Mouse (Mus musculus) forebrain, embryonic 12.5 days (tissue): ENCODE data around the gene Zmynd10. TPM values are rescaled to one million over a fixed set of nuclear protein-coding genes. Genes with fewer than 3 reads are reported as not detected.

Source experiments
- ATAC-seq: fragments of 200-750 bp; cut with Nextera tagmentation; 2 replicates; pipeline ENCODE4 v1.8.0; 2017; ENCODE audit warnings: moderate TSS enrichment; ENCODE audit not compliant: low FRiP score
- H3K27ac ChIP-seq: fragments of 300-500 bp; sonication (generic); 2 replicates; pipeline ENCODE4 v1.5.1; 2016; ENCODE audit warnings: mild to moderate bottlenecking
- H3K27me3 ChIP-seq: fragments of 300-500 bp; sonication (generic); 2 replicates; pipeline ENCODE4 v1.6.1; 2016; ENCODE audit warnings: mild to moderate bottlenecking
- H3K36me3 ChIP-seq: fragments of 300-500 bp; sonication (generic); replicated peaks from 2 replicates; pipeline ENCODE4 v1.6.1; 2016; ENCODE audit warnings: mild to moderate bottlenecking
- H3K4me1 ChIP-seq: fragments of 300-500 bp; sonication (generic); 2 replicates; pipeline ENCODE4 v1.6.1; 2016
- H3K4me2 ChIP-seq: fragments of 300-500 bp; sonication (generic); 2 replicates; pipeline ENCODE4 v1.6.1; 2016; ENCODE audit warnings: mild to moderate bottlenecking, moderate library complexity
- H3K4me3 ChIP-seq: fragments of 300-500 bp; sonication (generic); replicated peaks from 2 replicates; pipeline ENCODE4 v1.5.1; 2016; ENCODE audit warnings: mild to moderate bottlenecking
- H3K9ac ChIP-seq: fragments of 300-500 bp; sonication (generic); 2 replicates; pipeline ENCODE4 v1.6.1; 2016; ENCODE audit warnings: mild to moderate bottlenecking
- H3K9me3 ChIP-seq: fragments of 300-500 bp; sonication (generic); 2 replicates; pipeline ENCODE4 v1.6.1; 2016
- WGBS: fragments of 180-500 bp; shearing (Covaris S2); methylation state at CpG from one replicate; pipeline ENCODE4 v1.1.7; 2016; 5-methylcytosine and 5-hydroxymethylcytosine counted together
- polyA plus RNA-seq: library from polyadenylated mRNA; unstranded; fragments of >200 nt; fragmentation: Nextera tagmentation; extraction: Ambion mirVana; gene quantifications from 2 replicates; pipeline ENCODE4 v1.2.1, GENCODE M21; 2016

Zmynd10 gene
- polyA plus RNA-seq, 1 experiment from 2014 or later = 2.2 TPM

DNA sequence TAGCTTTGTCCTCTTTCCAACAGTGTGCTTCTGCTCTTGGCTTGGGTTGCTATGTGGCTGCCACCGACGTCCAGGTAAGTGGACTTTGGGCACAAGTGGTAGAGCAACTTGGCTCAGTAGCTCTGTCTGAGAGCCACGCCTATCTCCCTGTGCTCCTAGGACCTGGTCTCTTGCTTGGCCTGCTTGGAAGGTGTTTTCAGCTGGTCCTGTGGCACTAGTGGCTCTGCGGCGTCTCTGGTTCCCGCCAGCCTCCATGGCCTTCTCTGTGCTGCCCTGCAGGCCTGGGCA is 43.6 kb downstream of the Zmynd10 start:
- peaks cover 11% of the 10 kb centered on the region for H3K4me1 ChIP-seq
- H3K27me3 ChIP-seq = no peaks in the 10 kb centered on the region
- H3K9ac ChIP-seq = no peak overlapping the region
- no peak overlapping the region for H3K4me3 ChIP-seq
- peaks cover 46% of the 10 kb centered on the region for H3K36me3 ChIP-seq
- no peaks in the 10 kb centered on the region for H3K9me3 ChIP-seq
- no peak overlapping the region for H3K27ac ChIP-seq
- 96% methylated on average over 6 of the region's 6 CpGs for WGBS
- ATAC-seq = no peak
- H3K4me2 ChIP-seq = no peak overlapping the region

DNA sequence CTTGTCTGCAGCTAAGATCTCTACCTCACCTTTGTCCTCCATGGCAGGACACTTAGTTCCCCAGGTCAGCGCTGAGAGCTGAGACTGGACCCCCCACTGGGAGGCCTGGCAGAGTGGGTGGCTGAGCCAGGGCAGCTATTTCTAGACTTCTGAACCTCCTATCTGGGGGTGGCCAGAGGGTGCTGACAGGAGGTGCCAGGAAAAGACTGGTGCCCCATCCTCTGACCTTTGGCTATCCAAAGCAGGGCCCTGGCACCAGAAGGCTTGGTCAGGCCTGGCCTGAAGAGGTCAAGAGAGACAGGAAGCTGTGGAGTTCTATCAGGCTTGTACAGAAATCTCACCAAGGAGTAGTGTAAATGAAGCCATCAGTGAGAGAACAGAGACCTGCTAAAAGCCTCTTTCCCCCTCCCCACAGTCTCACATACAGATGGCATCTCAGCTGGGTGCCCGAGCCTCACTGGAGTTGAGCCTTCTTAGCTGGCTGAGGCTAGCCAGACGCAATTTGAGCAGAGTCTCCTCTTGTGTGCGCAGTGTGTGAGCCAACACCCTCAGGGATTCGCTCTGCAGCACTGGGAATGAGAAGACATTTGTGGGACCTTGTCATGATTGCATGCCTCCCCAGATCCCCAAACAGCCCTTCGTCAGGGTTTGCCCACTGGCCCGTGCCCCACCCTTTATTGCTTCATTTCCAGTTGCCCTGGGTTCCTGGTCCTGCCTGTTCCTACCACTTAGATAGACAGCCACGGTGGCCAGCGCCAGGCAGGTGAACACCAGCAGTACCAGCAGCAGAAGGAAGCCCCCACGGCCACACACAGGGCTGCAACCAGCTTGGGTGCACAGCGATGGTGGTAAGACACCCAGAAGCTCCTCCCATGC is 46.2 kb downstream of the Zmynd10 start:
- no peak overlapping the region for H3K4me2 ChIP-seq
- 81% methylated on average over 11 of the region's 11 CpGs for WGBS

DNA sequence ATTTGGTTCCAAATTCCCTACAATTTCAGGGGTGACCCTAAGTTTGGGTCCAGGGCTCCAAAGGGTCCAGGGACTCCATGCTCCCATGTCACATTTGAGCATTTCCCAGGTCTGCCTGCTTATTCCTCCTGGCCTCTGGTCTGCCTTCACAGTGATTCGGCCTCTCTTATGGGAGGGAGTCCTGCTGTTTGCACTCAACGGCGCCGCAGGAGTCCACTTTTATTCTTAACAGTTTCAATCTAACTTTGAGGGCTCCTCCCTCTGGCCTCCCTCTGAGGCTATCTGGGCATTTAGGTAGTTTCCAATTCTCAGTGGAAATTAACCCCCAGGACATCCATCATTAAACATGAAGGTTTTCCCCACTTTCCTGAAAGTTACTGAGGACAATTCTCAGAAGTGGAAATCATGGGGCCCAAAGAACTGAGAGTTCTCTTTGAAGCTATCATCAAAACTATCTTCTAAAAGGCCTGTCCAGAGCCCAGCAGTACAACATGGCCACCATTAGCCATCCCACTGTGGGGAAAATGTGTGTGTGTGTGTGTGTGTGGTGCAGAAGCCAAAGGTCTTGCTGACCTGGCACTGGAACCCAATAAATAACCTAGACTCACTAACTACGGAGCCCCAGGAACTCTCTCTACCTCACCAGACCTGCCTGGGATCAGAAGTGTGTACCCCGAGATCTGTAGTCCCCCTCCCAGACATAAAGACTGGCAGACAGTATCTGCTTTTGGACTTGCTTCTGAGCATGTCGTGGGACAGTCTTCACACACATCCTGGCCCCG is 47.4 kb downstream of the Zmynd10 start:
- Histone ChIP-seq H3K9me3 (no peaks in the 10 kb centered on the region), H3K27ac (no peak overlapping the region), H3K9ac (no peak overlapping the region), H3K36me3 (peaks cover 46% of the 10 kb centered on the region), H3K27me3 (0 out of 2 replicates have a peak, but pooled peaks cover 5% of the 10 kb centered on the region), H3K4me3 (no peak overlapping the region), H3K4me2 (no peak overlapping the region), H3K4me1 (no peaks in the 10 kb centered on the region)
- ATAC-seq = no peak
- WGBS = 78% methylated on average over 8 of the region's 8 CpGs

More for the DNA sequence above, 46.2 kb downstream of the Zmynd10 start:
- Histone ChIP-seq H3K9me3 (no peaks in the 10 kb centered on the region), H3K27ac (no peak overlapping the region), H3K27me3 (no peaks in the 10 kb centered on the region), H3K4me1 (peaks cover 7% of the 10 kb centered on the region), H3K4me3 (no peak overlapping the region), H3K9ac (no peak overlapping the region), H3K36me3 (peaks cover 46% of the 10 kb centered on the region)
- ATAC-seq = no peak

DNA sequence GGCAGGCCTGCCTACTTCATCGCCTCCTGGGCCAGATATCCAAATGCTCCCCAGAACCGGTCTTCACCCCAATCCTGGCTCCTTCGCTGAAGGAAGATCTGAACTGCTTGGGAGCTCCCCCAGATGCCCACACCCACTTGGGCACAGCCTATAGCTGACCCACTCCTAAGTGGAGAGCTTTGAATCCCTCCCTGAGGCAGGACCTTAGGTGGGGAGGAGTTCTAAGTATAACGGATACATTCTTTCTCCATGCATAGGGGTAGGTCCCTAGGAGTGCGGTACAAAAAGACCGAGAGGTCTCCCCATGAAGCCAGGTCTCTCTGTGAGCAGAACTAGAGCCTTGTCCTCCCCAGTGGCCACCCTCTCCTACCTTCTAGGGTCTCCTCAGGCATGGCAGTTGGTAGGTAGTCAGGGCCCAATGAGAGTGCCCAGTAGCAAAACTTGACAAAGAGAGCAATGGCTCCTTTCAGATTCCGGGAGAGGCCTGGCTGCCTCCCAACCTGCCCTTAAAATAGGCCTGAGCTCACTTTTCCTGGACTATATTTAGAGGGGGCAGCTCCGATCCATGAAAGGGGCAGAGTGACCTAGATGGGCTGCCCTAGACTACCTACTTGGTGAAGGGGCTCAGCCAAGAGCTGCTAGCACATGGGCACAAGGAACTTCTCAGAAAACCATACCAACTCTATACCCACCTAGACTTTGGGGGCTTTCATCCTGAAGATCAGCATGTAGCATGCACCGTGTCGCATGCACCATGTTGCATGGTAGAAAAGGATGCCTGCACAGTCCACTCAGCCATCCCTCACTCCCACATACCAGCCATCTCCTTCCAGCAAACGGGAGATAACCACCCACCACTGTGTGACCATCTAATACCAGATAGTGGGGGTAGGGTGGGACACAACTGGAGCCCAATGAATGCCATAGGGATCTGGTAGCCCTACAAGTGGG is 49.8 kb downstream of the Zmynd10 start:
- Histone ChIP-seq H3K27me3 (peaks cover 8% of the 10 kb centered on the region; the same call in 1 of the 2 replicates), H3K4me1 (no peaks in the 10 kb centered on the region), H3K9ac (no peak overlapping the region), H3K36me3 (peaks cover 24% of the 10 kb centered on the region), H3K4me2 (no peak overlapping the region), H3K9me3 (no peaks in the 10 kb centered on the region), H3K4me3 (no peak overlapping the region), H3K27ac (no peak overlapping the region)
- 91% methylated on average over 11 of the region's 11 CpGs for WGBS
- ATAC-seq = no peak

DNA sequence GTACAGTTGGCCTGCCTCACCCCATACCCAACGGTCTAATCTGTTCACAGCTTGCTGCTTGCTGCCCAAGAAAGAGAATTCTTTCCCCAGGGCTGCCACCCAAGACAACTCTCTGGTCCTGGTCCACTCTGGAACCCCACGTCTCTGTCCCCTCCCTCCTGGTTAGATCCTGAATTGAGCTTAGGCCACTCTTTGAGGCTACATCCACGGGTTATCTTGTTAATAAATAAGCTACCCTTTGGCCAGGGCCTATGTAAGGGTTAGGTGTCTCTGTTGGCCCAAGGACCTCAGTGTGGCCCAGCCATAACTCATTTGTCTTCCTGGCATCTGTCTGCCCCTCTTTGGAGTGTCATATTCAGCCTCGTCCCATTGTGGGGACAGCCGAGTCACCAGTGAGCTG is 51.3 kb downstream of the Zmynd10 start:
- Histone ChIP-seq H3K4me3 (no peak overlapping the region), H3K9me3 (no peaks in the 10 kb centered on the region), H3K9ac (no peak overlapping the region), H3K4me1 (peaks cover 7% of the 10 kb centered on the region), H3K27ac (no peak overlapping the region), H3K27me3 (peaks cover 8% of the 10 kb centered on the region; the same call in 1 of the 2 replicates), H3K36me3 (peaks cover 9% of the 10 kb centered on the region), H3K4me2 (no peak overlapping the region)
- WGBS = 90% methylated on average over 5 of the region's 5 CpGs
- ATAC-seq = no peak

DNA sequence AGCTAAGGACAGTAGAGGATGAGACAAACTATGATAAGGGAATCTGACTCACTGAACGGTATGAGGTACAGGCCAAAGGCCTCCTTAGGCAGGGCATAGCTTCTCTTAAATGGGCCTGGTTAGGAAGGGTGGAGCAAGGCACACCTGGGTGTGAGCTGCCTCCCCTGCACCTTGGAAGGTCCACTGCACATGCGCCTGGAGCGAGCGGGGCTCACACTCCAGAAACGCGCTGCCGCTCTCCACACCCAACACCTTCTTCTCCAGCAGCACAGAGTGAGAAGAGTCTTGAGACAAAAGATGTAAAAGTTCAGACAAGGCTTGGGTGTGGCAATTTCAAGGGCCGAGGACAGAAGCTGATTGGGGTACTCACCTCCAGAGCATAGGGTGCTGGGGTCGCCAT is 52.3 kb downstream of the Zmynd10 start:
- Histone ChIP-seq H3K36me3 (no peaks in the 10 kb centered on the region), H3K9ac (no peak overlapping the region), H3K4me1 (peaks cover 10% of the 10 kb centered on the region), H3K27ac (no peak overlapping the region), H3K4me3 (no peak overlapping the region), H3K4me2 (no peak overlapping the region), H3K27me3 (peaks cover 8% of the 10 kb centered on the region; the same call in 1 of the 2 replicates), H3K9me3 (no peaks in the 10 kb centered on the region)
- ATAC-seq = no peak
- WGBS = 91% methylated on average over 9 of the region's 9 CpGs

DNA sequence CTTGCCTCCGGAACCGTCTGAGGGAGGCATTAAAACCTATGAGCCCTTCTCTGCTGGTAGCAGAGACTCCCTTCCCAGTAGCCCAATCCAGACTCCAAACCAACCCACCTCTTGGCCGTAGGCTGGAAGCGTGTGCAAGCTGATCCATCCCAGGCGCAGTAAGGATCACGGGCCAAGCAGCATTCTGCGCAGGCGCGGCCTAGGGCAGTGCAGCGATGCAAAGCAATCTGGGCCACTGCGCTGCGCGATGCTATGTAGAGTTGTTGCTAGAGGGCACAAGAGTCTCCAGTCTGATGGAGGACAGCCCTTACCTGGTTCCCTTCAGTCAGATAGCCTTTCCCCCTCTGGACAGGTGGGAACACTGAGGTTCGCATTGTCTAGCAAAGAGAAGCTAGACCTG is 52.7 kb downstream of the Zmynd10 start:
- no peak overlapping the region; the same call in 1 of the 2 replicates for H3K9ac ChIP-seq
- ATAC-seq = no peak
- WGBS = 72% methylated on average over 14 of the region's 14 CpGs

DNA sequence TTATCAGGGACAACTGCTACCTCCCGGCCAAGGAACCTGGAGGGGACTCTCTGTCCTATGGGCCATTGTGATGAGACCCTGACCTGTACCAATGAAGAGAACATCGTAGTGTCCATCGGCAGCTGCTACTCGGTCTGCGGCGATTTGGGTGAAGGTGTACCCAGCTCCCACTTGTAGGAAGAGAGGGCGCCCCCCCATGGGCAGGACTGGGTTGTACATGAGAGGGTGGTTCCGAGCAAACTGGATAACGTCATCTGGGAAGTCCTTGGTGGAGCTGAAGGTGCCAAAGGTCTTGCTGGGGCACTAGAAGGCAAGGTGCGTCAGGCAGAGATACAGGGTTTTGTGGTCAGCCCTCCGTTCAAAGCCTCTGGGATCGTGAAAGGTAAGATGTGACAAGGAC is 53.6 kb downstream of the Zmynd10 start:
- ATAC-seq = no peak
- Histone ChIP-seq H3K36me3 (no peaks in the 10 kb centered on the region), H3K4me1 (peaks cover 21% of the 10 kb centered on the region), H3K4me2 (no peak overlapping the region), H3K27ac (no peak overlapping the region), H3K4me3 (no peak overlapping the region), H3K9me3 (no peaks in the 10 kb centered on the region), H3K27me3 (peaks cover 8% of the 10 kb centered on the region; the same call in 1 of the 2 replicates), H3K9ac (no peak overlapping the region)
- WGBS = 84% methylated on average over 12 of the region's 12 CpGs

More for the DNA sequence above, 52.7 kb downstream of the Zmynd10 start:
- H3K27me3 ChIP-seq = peaks cover 8% of the 10 kb centered on the region; the same call in 1 of the 2 replicates
- no peaks in the 10 kb centered on the region for H3K9me3 ChIP-seq
- H3K4me2 ChIP-seq = no peak overlapping the region
- no peak overlapping the region for H3K27ac ChIP-seq
- no peak overlapping the region for H3K4me3 ChIP-seq
- peaks cover 14% of the 10 kb centered on the region for H3K4me1 ChIP-seq
- no peaks in the 10 kb centered on the region for H3K36me3 ChIP-seq

Other genes with a start within 250 kb of the Zmynd10 start
- 10.3 and 12.0 TPM in 2 replicates for gene Hemk1, start 208.9 kb upstream of the Zmynd10 start, polyA plus RNA-seq
- 2.2 and 2.9 TPM in 2 replicates for gene 6430571L13Rik, start 206.7 kb upstream of the Zmynd10 start, polyA plus RNA-seq
- gene Cacna2d2, start 147.7 kb upstream of the Zmynd10 start, polyA plus RNA-seq = 3.3 and 3.4 TPM in 2 replicates
- 43.3 and 45.0 TPM in 2 replicates for gene Tmem115, start 13.4 kb upstream of the Zmynd10 start, polyA plus RNA-seq
- 17.7 and 18.9 TPM in 2 replicates for gene Cyb561d2, start 5.1 kb upstream of the Zmynd10 start, polyA plus RNA-seq
- 43.1 and 46.3 TPM in 2 replicates for gene Nprl2, start 5.1 kb upstream of the Zmynd10 start, polyA plus RNA-seq
- gene Rassf1, start 4.3 kb downstream of the Zmynd10 start, polyA plus RNA-seq = 40.0 and 45.7 TPM in 2 replicates
- gene Tusc2, start 16.0 kb downstream of the Zmynd10 start, polyA plus RNA-seq = 77.2 and 79.9 TPM in 2 replicates
- 108 and 110 TPM in 2 replicates for gene Hyal2, start 20.6 kb downstream of the Zmynd10 start, polyA plus RNA-seq
- gene Hyal1, start 29.6 kb downstream of the Zmynd10 start, polyA plus RNA-seq = 6.9 and 8.4 TPM in 2 replicates
- 13.7 and 14.2 TPM in 2 replicates for gene Naa80, start 31.6 kb downstream of the Zmynd10 start, polyA plus RNA-seq
- 0.80 and 1.2 TPM in 2 replicates for gene Hyal3, start 33.5 kb downstream of the Zmynd10 start, polyA plus RNA-seq
- 22.1 and 26.3 TPM in 2 replicates for gene Ifrd2, start 40.3 kb downstream of the Zmynd10 start, polyA plus RNA-seq
- 1.7 and 2.6 TPM in 2 replicates for gene Sema3b, start 61.9 kb downstream of the Zmynd10 start, polyA plus RNA-seq
- gene Gnai2, start 88.1 kb downstream of the Zmynd10 start, polyA plus RNA-seq = 570 and 587 TPM in 2 replicates
- gene Slc38a3, start 122.2 kb downstream of the Zmynd10 start, polyA plus RNA-seq = 8.5 and 10.6 TPM in 2 replicates
- 1.7 and 2.1 TPM in 2 replicates for gene Gnat1, start 132.4 kb downstream of the Zmynd10 start, polyA plus RNA-seq
- gene Sema3f, start 163.2 kb downstream of the Zmynd10 start, polyA plus RNA-seq = 13.2 and 15.2 TPM in 2 replicates
- gene Rbm5, start 223.7 kb downstream of the Zmynd10 start, polyA plus RNA-seq = 232 and 237 TPM in 2 replicates